Mouse (Mus musculus) heart, embryonic 15.5 days (tissue): ENCODE data around the gene Gpr55. TPM values are rescaled to one million over a fixed set of nuclear protein-coding genes. Genes with fewer than 3 reads are reported as not detected.

Source experiments
- ATAC-seq: fragments of 200-750 bp; cut with Nextera tagmentation; replicated peaks from 2 replicates; pipeline ENCODE4 v1.8.0; 2017; ENCODE audit warnings: low read depth, moderate TSS enrichment; ENCODE audit not compliant: insufficient number of reproducible peaks, insufficient read depth, low FRiP score
- H3K27ac ChIP-seq: fragments of 300-500 bp; sonication (generic); 2 replicates; pipeline ENCODE4 v1.5.1; 2015; ENCODE audit warnings: mild to moderate bottlenecking, inconsistent platforms
- H3K27me3 ChIP-seq: fragments of 300-500 bp; sonication (generic); 2 replicates; pipeline ENCODE4 v1.6.1; 2015; ENCODE audit warnings: inconsistent platforms
- H3K36me3 ChIP-seq: fragments of 300-500 bp; sonication (generic); 2 replicates; pipeline ENCODE4 v1.6.1; 2015; ENCODE audit warnings: mild to moderate bottlenecking, inconsistent platforms
- H3K4me1 ChIP-seq: fragments of 300-500 bp; sonication (generic); replicated peaks from 2 replicates; pipeline ENCODE4 v1.6.1; 2015; ENCODE audit warnings: inconsistent platforms
- H3K4me2 ChIP-seq: fragments of 300-500 bp; sonication (generic); 2 replicates; pipeline ENCODE4 v1.6.1; 2015; ENCODE audit warnings: inconsistent platforms, mild to moderate bottlenecking, moderate library complexity
- H3K4me3 ChIP-seq: fragments of 300-500 bp; sonication (generic); 2 replicates; pipeline ENCODE4 v1.5.1; 2015; ENCODE audit warnings: mild to moderate bottlenecking, inconsistent platforms
- H3K9ac ChIP-seq: fragments of 300-500 bp; sonication (generic); 2 replicates; pipeline ENCODE4 v1.6.1; 2015; ENCODE audit warnings: mild to moderate bottlenecking, inconsistent platforms
- H3K9me3 ChIP-seq: fragments of 300-500 bp; sonication (generic); replicated peaks from 2 replicates; pipeline ENCODE4 v1.6.1; 2016; ENCODE audit warnings: inconsistent platforms
- WGBS: fragments of 180-500 bp; shearing (Covaris S2); methylation state at CpG from one replicate; pipeline ENCODE4 v1.1.7; 2015; ENCODE audit warnings: mixed read lengths; 5-methylcytosine and 5-hydroxymethylcytosine counted together
- polyA plus RNA-seq: library from polyadenylated mRNA; unstranded; fragments of >200 nt; fragmentation: Nextera tagmentation; extraction: Ambion mirVana; gene quantifications from 2 replicates; pipeline ENCODE4 v1.2.1, GENCODE M21; 2015

Gpr55 gene
- polyA plus RNA-seq, 1 experiment from 2014 or later = 0.06 TPM

- peaks cover 2% of the 10 kb centered on the region; the same call in 1 of the 2 replicates for H3K36me3 ChIP-seq
- ATAC-seq = no peak
- H3K4me3 ChIP-seq = no peak overlapping the region
- H3K9ac ChIP-seq = no peak overlapping the region
- H3K27ac ChIP-seq = no peak overlapping the region
- WGBS = 75% methylated on average over 7 of the region's 7 CpGs
- H3K4me1 ChIP-seq = peaks cover 11% of the 10 kb centered on the region
- H3K27me3 ChIP-seq = no peaks in the 10 kb centered on the region
- no peak overlapping the region for H3K4me2 ChIP-seq
- no peaks in the 10 kb centered on the region for H3K9me3 ChIP-seq
Observed at GRCm38 (mm10) chr1:85913078-85913755, 47.6 kb downstream of the Gpr55 start.

- Histone ChIP-seq H3K4me2 (no peak overlapping the region), H3K27me3 (no peaks in the 10 kb centered on the region), H3K4me3 (no peak overlapping the region), H3K27ac (peak overlapping the region; percentile 48), H3K9me3 (no peaks in the 10 kb centered on the region), H3K9ac (no peak overlapping the region), H3K4me1 (peaks cover 38% of the 10 kb centered on the region), H3K36me3 (peaks cover 35% of the 10 kb centered on the region)
- WGBS = 36% methylated on average over 13 of the region's 13 CpGs
- 0 out of 2 replicates have a peak, but pooled peaks have one; percentile 30 for ATAC-seq
Observed at GRCm38 (mm10) chr1:85908754-85909590, 51.8 kb downstream of the Gpr55 start.

GRCm38 (mm10) chr1:85906892-85907291, 53.9 kb downstream of the Gpr55 start:
- Histone ChIP-seq H3K9me3 (no peaks in the 10 kb centered on the region), H3K36me3 (peaks cover 35% of the 10 kb centered on the region), H3K4me3 (no peak overlapping the region), H3K4me2 (no peak overlapping the region), H3K4me1 (peaks cover 52% of the 10 kb centered on the region), H3K27ac (no peak overlapping the region), H3K9ac (no peak overlapping the region), H3K27me3 (no peaks in the 10 kb centered on the region)
- peak; percentile 52 for ATAC-seq
- 35% methylated on average over 12 of the region's 12 CpGs for WGBS

- Histone ChIP-seq H3K27ac (peak overlapping the region; percentile 77), H3K9ac (no peak overlapping the region), H3K4me3 (no peak overlapping the region), H3K36me3 (peaks cover 25% of the 10 kb centered on the region), H3K27me3 (no peaks in the 10 kb centered on the region), H3K4me1 (peaks cover 78% of the 10 kb centered on the region), H3K4me2 (peak overlapping the region; percentile 14; the same call in 1 of the 2 replicates), H3K9me3 (no peaks in the 10 kb centered on the region)
- peak; percentile 80 for ATAC-seq
- 5% methylated on average over 7 of the region's 7 CpGs for WGBS
Observed at GRCm38 (mm10) chr1:85902108-85902561, 58.7 kb downstream of the Gpr55 start.

- Histone ChIP-seq H3K36me3 (peaks cover 21% of the 10 kb centered on the region), H3K4me3 (no peak overlapping the region), H3K9ac (no peak overlapping the region), H3K4me2 (peak overlapping the region; percentile 11; the same call in 1 of the 2 replicates), H3K27me3 (no peaks in the 10 kb centered on the region), H3K9me3 (no peaks in the 10 kb centered on the region), H3K4me1 (peaks cover 78% of the 10 kb centered on the region), H3K27ac (peak overlapping the region; percentile 77)
- 16% methylated on average over 3 of the region's 3 CpGs for WGBS
- ATAC-seq = peak; percentile 51; the same call in 1 of the 2 replicates
Observed at GRCm38 (mm10) chr1:85901516-85902107, 59.2 kb downstream of the Gpr55 start.

GRCm38 (mm10) chr1:85900521-85901333, 60.1 kb downstream of the Gpr55 start:
- Histone ChIP-seq H3K4me2 (no peak overlapping the region), H3K9ac (no peak overlapping the region), H3K9me3 (no peaks in the 10 kb centered on the region), H3K27me3 (no peaks in the 10 kb centered on the region), H3K36me3 (peaks cover 13% of the 10 kb centered on the region), H3K4me3 (no peak overlapping the region), H3K4me1 (peaks cover 81% of the 10 kb centered on the region), H3K27ac (peak overlapping the region; percentile 77)
- no peak for ATAC-seq
- WGBS = 42% methylated on average over 7 of the region's 7 CpGs

GRCm38 (mm10) chr1:85899388-85899761, 61.4 kb downstream of the Gpr55 start:
- Histone ChIP-seq H3K4me3 (no peak overlapping the region), H3K9ac (no peak overlapping the region), H3K27me3 (no peaks in the 10 kb centered on the region), H3K4me1 (peaks cover 82% of the 10 kb centered on the region), H3K9me3 (no peaks in the 10 kb centered on the region), H3K4me2 (no peak overlapping the region), H3K36me3 (no peaks in the 10 kb centered on the region), H3K27ac (peak overlapping the region; percentile 6; the same call in 1 of the 2 replicates)
- ATAC-seq = no peak

- Histone ChIP-seq H3K4me3 (no peak overlapping the region), H3K27me3 (no peaks in the 10 kb centered on the region), H3K4me1 (peaks cover 84% of the 10 kb centered on the region), H3K9me3 (no peaks in the 10 kb centered on the region), H3K4me2 (0 out of 2 replicates have a peak overlapping the region, but pooled peaks have one; percentile 85), H3K27ac (peak overlapping the region; percentile 67), H3K9ac (no peak overlapping the region; the same call in 1 of the 2 replicates), H3K36me3 (no peaks in the 10 kb centered on the region)
- no peak for ATAC-seq
- WGBS = 64% methylated on average over 12 of the region's 12 CpGs
Observed at GRCm38 (mm10) chr1:85898761-85899387, 61.9 kb downstream of the Gpr55 start.

- peaks cover 84% of the 10 kb centered on the region for H3K4me1 ChIP-seq
- WGBS = 31% methylated on average over 8 of the region's 8 CpGs
- H3K9ac ChIP-seq = no peak overlapping the region; the same call in 1 of the 2 replicates
Observed at GRCm38 (mm10) chr1:85897901-85898760, 62.7 kb downstream of the Gpr55 start.

More at GRCm38 (mm10) chr1:85897901-85898760, 62.7 kb downstream of the Gpr55 start:
- Histone ChIP-seq H3K4me3 (no peak overlapping the region), H3K36me3 (no peaks in the 10 kb centered on the region), H3K27me3 (no peaks in the 10 kb centered on the region), H3K4me2 (peak overlapping the region; percentile 85), H3K27ac (peak overlapping the region; percentile 67), H3K9me3 (no peaks in the 10 kb centered on the region)
- no peak for ATAC-seq
